Mouse (Mus musculus): ENCODE measurements around the gene Rab35. TPM values are rescaled to one million over a fixed set of nuclear protein-coding genes. Genes with fewer than 3 reads are reported as not detected.

Gene Rab35
- total RNA-seq (2021): 10 to 100 TPM; 88.7 to 89.0 TPM

- peak; percentile 92 to 96 for DNase-seq
Observed at GRCm38 (mm10) chr5:115631505-115632357, at the start of gene Rab35. Rab35 (plus strand) TSS chr5:115631908.

- DNase-seq: no peak
Observed at GRCm38 (mm10) chr5:115585616-115586015, 46.1 kb upstream of the Rab35 start.

GRCm38 (mm10) chr5:115586166-115586565 is 45.5 kb upstream of the Rab35 start:
- no peak for DNase-seq

GRCm38 (mm10) chr5:115586780-115587179 is 44.9 kb upstream of the Rab35 start:
- no peak for DNase-seq

- DNase-seq: no peak
Observed at GRCm38 (mm10) chr5:115591028-115591427, 40.7 kb upstream of the Rab35 start.

- no peak for DNase-seq
Observed at GRCm38 (mm10) chr5:115591506-115591905, 40.2 kb upstream of the Rab35 start.

GRCm38 (mm10) chr5:115603561-115603960 is 28.1 kb upstream of the Rab35 start:
- DNase-seq: no peak

GRCm38 (mm10) chr5:115611566-115611965 is 20.1 kb upstream of the Rab35 start:
- DNase-seq: no peak

- no peak for DNase-seq
Observed at GRCm38 (mm10) chr5:115613332-115613731, 18.4 kb upstream of the Rab35 start.

GRCm38 (mm10) chr5:115614948-115615347 is 16.8 kb upstream of the Rab35 start:
- no peak for DNase-seq

- DNase-seq: no peak
Observed at GRCm38 (mm10) chr5:115619690-115620089, 12.0 kb upstream of the Rab35 start.

GRCm38 (mm10) chr5:115622686-115623085 is 9.0 kb upstream of the Rab35 start:
- no peak for DNase-seq

- no peak for DNase-seq
Observed at GRCm38 (mm10) chr5:115623694-115624440, 7.8 kb upstream of the Rab35 start.

GRCm38 (mm10) chr5:115626237-115626886 is 5.3 kb upstream of the Rab35 start:
- no peak for DNase-seq

GRCm38 (mm10) chr5:115628083-115628482 is 3.6 kb upstream of the Rab35 start:
- DNase-seq: no peak

GRCm38 (mm10) chr5:115629672-115630071 is 2.0 kb upstream of the Rab35 start:
- no peak for DNase-seq

- no peak for DNase-seq
Observed at GRCm38 (mm10) chr5:115630291-115630690, 1.4 kb upstream of the Rab35 start.

GRCm38 (mm10) chr5:115632358-115632714 is 628 bp downstream of the Rab35 start:
- DNase-seq: no peak

- no peak for DNase-seq
Observed at GRCm38 (mm10) chr5:115633060-115633459, 1.4 kb downstream of the Rab35 start.

GRCm38 (mm10) chr5:115634046-115634445 is 2.3 kb downstream of the Rab35 start:
- DNase-seq: no peak

GRCm38 (mm10) chr5:115635536-115635935 is 3.8 kb downstream of the Rab35 start:
- no peak for DNase-seq

GRCm38 (mm10) chr5:115644192-115644591 is 12.5 kb downstream of the Rab35 start:
- DNase-seq: no peak

- DNase-seq: no peak
Observed at GRCm38 (mm10) chr5:115648876-115649275, 17.2 kb downstream of the Rab35 start.
